Mouse (Mus musculus) embryonic facial prominence, embryonic 15.5 days (tissue): Measurements from ENCODE around the gene Nav2. TPM values are rescaled to one million over a fixed set of nuclear protein-coding genes. Genes with fewer than 3 reads are reported as not detected.

Experiments used
- ATAC-seq: fragments of 200-750 bp; cut with Nextera tagmentation; 2 replicates; pipeline ENCODE4 v1.8.0; 2017; ENCODE audit warnings: low read depth, moderate TSS enrichment; ENCODE audit not compliant: insufficient number of reproducible peaks, low FRiP score, low TSS enrichment
- H3K27ac ChIP-seq: fragments of 300-500 bp; sonication (generic); replicated peaks from 2 replicates; pipeline ENCODE4 v1.5.1; 2015; ENCODE audit warnings: mild to moderate bottlenecking, inconsistent platforms
- H3K27me3 ChIP-seq: fragments of 300-500 bp; sonication (generic); 2 replicates; pipeline ENCODE4 v1.6.1; 2015; ENCODE audit warnings: inconsistent platforms
- H3K36me3 ChIP-seq: fragments of 300-500 bp; sonication (generic); 2 replicates; pipeline ENCODE4 v1.6.1; 2015; ENCODE audit warnings: mild to moderate bottlenecking, inconsistent platforms
- H3K4me1 ChIP-seq: fragments of 300-500 bp; sonication (generic); 2 replicates; pipeline ENCODE4 v1.6.1; 2015; ENCODE audit warnings: inconsistent platforms
- H3K4me2 ChIP-seq: fragments of 300-500 bp; sonication (generic); replicated peaks from 2 replicates; pipeline ENCODE4 v1.6.1; 2015; ENCODE audit warnings: mild to moderate bottlenecking, inconsistent platforms
- H3K4me3 ChIP-seq: fragments of 300-500 bp; sonication (generic); replicated peaks from 2 replicates; pipeline ENCODE4 v1.5.1; 2015; ENCODE audit warnings: mild to moderate bottlenecking, inconsistent platforms
- H3K9ac ChIP-seq: fragments of 300-500 bp; sonication (generic); 2 replicates; pipeline ENCODE4 v1.6.1; 2015; ENCODE audit warnings: inconsistent platforms
- H3K9me3 ChIP-seq: fragments of 300-500 bp; sonication (generic); replicated peaks from 2 replicates; pipeline ENCODE4 v1.6.1; 2016; ENCODE audit warnings: inconsistent platforms
- WGBS: fragments of 180-500 bp; shearing (Covaris S2); methylation state at CpG from one replicate; pipeline ENCODE4 v1.1.7; 2015; 5-methylcytosine and 5-hydroxymethylcytosine counted together
- polyA plus RNA-seq: library from polyadenylated mRNA; unstranded; fragments of >200 nt; fragmentation: Nextera tagmentation; extraction: Ambion mirVana; gene quantifications from 2 replicates; pipeline ENCODE4 v1.2.1, GENCODE M21; 2015

The Nav2 gene
- polyA plus RNA-seq, 1 experiment from 2014 or later: 23.4 TPM

- ATAC-seq: no peak
- Histone ChIP-seq H3K27ac (no peak overlapping the region), H3K36me3 (no peaks in the 10 kb centered on the region), H3K4me2 (no peak overlapping the region), H3K9me3 (no peaks in the 10 kb centered on the region), H3K4me3 (no peak overlapping the region), H3K27me3 (no peaks in the 10 kb centered on the region), H3K9ac (no peak overlapping the region), H3K4me1 (no peaks in the 10 kb centered on the region; the same call in 1 of the 2 replicates)
- 79% methylated on average over 5 of the region's 5 CpGs for WGBS
These were observed 520.4 kb downstream of the Nav2 start for GRCm38 (mm10) chr7:49428947-49429346.

- no peaks in the 10 kb centered on the region for H3K27me3 ChIP-seq
- H3K36me3 ChIP-seq: no peaks in the 10 kb centered on the region
- no peak overlapping the region for H3K9ac ChIP-seq
- no peak overlapping the region for H3K4me2 ChIP-seq
- no peaks in the 10 kb centered on the region for H3K9me3 ChIP-seq
- 74% methylated on average over 7 of the region's 7 CpGs for whole genome bisulfite sequencing
- 0 out of 2 replicates have a peak, but pooled peaks have one; percentile 21 for ATAC-seq
- H3K4me1 ChIP-seq: no peaks in the 10 kb centered on the region; the same call in 1 of the 2 replicates
- H3K4me3 ChIP-seq: no peak overlapping the region
- H3K27ac ChIP-seq: no peak overlapping the region
These were observed 522.3 kb downstream of the Nav2 start for GRCm38 (mm10) chr7:49430808-49431207.

- Histone ChIP-seq H3K36me3 (no peaks in the 10 kb centered on the region), H3K4me3 (no peak overlapping the region), H3K27ac (no peak overlapping the region), H3K4me1 (peaks cover 13% of the 10 kb centered on the region), H3K9ac (no peak overlapping the region), H3K9me3 (no peaks in the 10 kb centered on the region), H3K27me3 (no peaks in the 10 kb centered on the region), H3K4me2 (no peak overlapping the region)
- ATAC-seq: no peak
These were observed 525.4 kb downstream of the Nav2 start for GRCm38 (mm10) chr7:49433945-49434344.

GRCm38 (mm10) chr7:49436492-49436891 is 528.0 kb downstream of the Nav2 start:
- Histone ChIP-seq H3K27me3 (no peaks in the 10 kb centered on the region), H3K36me3 (no peaks in the 10 kb centered on the region), H3K4me3 (no peak overlapping the region), H3K9me3 (no peaks in the 10 kb centered on the region), H3K4me2 (no peak overlapping the region), H3K4me1 (peaks cover 15% of the 10 kb centered on the region), H3K9ac (no peak overlapping the region), H3K27ac (no peak overlapping the region)
- WGBS: 68% methylated on average over 7 of the region's 7 CpGs
- no peak for ATAC-seq

- peak; percentile 49; the same call in 1 of the 2 replicates for ATAC-seq
These were observed 529.4 kb downstream of the Nav2 start for GRCm38 (mm10) chr7:49437901-49438300.

GRCm38 (mm10) chr7:49439136-49439535 is 530.6 kb downstream of the Nav2 start:
- no peak for ATAC-seq
- Histone ChIP-seq H3K27ac (0 out of 2 replicates have a peak overlapping the region, but pooled peaks have one; percentile 59), H3K4me3 (no peak overlapping the region), H3K4me2 (no peak overlapping the region), H3K9me3 (no peaks in the 10 kb centered on the region), H3K36me3 (no peaks in the 10 kb centered on the region), H3K9ac (no peak overlapping the region), H3K27me3 (no peaks in the 10 kb centered on the region), H3K4me1 (peaks cover 34% of the 10 kb centered on the region)
- 65% methylated on average over 2 of the region's 2 CpGs for WGBS

More at GRCm38 (mm10) chr7:49437901-49438300, 529.4 kb downstream of the Nav2 start:
- H3K36me3 ChIP-seq: no peaks in the 10 kb centered on the region
- H3K4me1 ChIP-seq: peaks cover 29% of the 10 kb centered on the region
- H3K27ac ChIP-seq: peak overlapping the region; percentile 59
- no peak overlapping the region for H3K4me3 ChIP-seq
- no peak overlapping the region for H3K4me2 ChIP-seq
- 7% methylated on average over 11 of the region's 11 CpGs for WGBS
- H3K9me3 ChIP-seq: no peaks in the 10 kb centered on the region
- H3K27me3 ChIP-seq: no peaks in the 10 kb centered on the region
- no peak overlapping the region for H3K9ac ChIP-seq

GRCm38 (mm10) chr7:49440333-49440969 is 531.9 kb downstream of the Nav2 start:
- H3K9me3 ChIP-seq: no peaks in the 10 kb centered on the region
- ATAC-seq: no peak
- no peaks in the 10 kb centered on the region for H3K27me3 ChIP-seq
- H3K4me3 ChIP-seq: no peak overlapping the region
- no peak overlapping the region for H3K4me2 ChIP-seq
- H3K4me1 ChIP-seq: peaks cover 34% of the 10 kb centered on the region
- H3K9ac ChIP-seq: no peak overlapping the region
- no peaks in the 10 kb centered on the region for H3K36me3 ChIP-seq
- 79% methylated on average over 14 of the region's 14 CpGs for WGBS
- H3K27ac ChIP-seq: no peak overlapping the region

- 16% methylated on average over 8 of the region's 8 CpGs for WGBS
- no peak overlapping the region for H3K4me2 ChIP-seq
- no peaks in the 10 kb centered on the region for H3K27me3 ChIP-seq
- 0 out of 2 replicates have a peak overlapping the region, but pooled peaks have one; percentile 22 for H3K27ac ChIP-seq
- ATAC-seq: no peak
- H3K9ac ChIP-seq: no peak overlapping the region
- H3K4me1 ChIP-seq: peaks cover 34% of the 10 kb centered on the region
- H3K36me3 ChIP-seq: no peaks in the 10 kb centered on the region
- H3K4me3 ChIP-seq: no peak overlapping the region
- H3K9me3 ChIP-seq: no peaks in the 10 kb centered on the region
These were observed 533.7 kb downstream of the Nav2 start for GRCm38 (mm10) chr7:49442174-49442573.

- no peak overlapping the region for H3K9ac ChIP-seq
- 62% methylated on average over 3 of the region's 3 CpGs for WGBS
- H3K9me3 ChIP-seq: no peaks in the 10 kb centered on the region
- no peak overlapping the region for H3K4me2 ChIP-seq
- no peak overlapping the region for H3K4me3 ChIP-seq
- H3K36me3 ChIP-seq: no peaks in the 10 kb centered on the region
- peaks cover 31% of the 10 kb centered on the region for H3K4me1 ChIP-seq
- H3K27me3 ChIP-seq: 0 out of 2 replicates have a peak, but pooled peaks cover 3% of the 10 kb centered on the region
- no peak overlapping the region for H3K27ac ChIP-seq
- ATAC-seq: no peak
These were observed 540.1 kb downstream of the Nav2 start for GRCm38 (mm10) chr7:49448580-49448979.

- Histone ChIP-seq H3K4me3 (peak overlapping the region; percentile 19), H3K4me1 (peaks cover 31% of the 10 kb centered on the region), H3K27ac (peak overlapping the region; percentile 67), H3K27me3 (0 out of 2 replicates have a peak, but pooled peaks cover 3% of the 10 kb centered on the region), H3K36me3 (no peaks in the 10 kb centered on the region; the same call in 1 of the 2 replicates), H3K9me3 (no peaks in the 10 kb centered on the region), H3K9ac (no peak overlapping the region), H3K4me2 (peak overlapping the region; percentile 47)
- 7% methylated on average over 22 of the region's 22 CpGs for WGBS
- peak; percentile 74 for ATAC-seq
These were observed 542.0 kb downstream of the Nav2 start for GRCm38 (mm10) chr7:49450261-49451141.

- 65% methylated on average over 10 of the region's 10 CpGs for WGBS
- no peak for ATAC-seq
- peak overlapping the region; percentile 67; the same call in 1 of the 2 replicates for H3K27ac ChIP-seq
- no peak overlapping the region for H3K9ac ChIP-seq
- no peaks in the 10 kb centered on the region; the same call in 1 of the 2 replicates for H3K36me3 ChIP-seq
- no peaks in the 10 kb centered on the region for H3K9me3 ChIP-seq
- peaks cover 31% of the 10 kb centered on the region for H3K4me1 ChIP-seq
- H3K4me3 ChIP-seq: peak overlapping the region; percentile 19
- peak overlapping the region; percentile 47 for H3K4me2 ChIP-seq
- H3K27me3 ChIP-seq: 0 out of 2 replicates have a peak, but pooled peaks cover 3% of the 10 kb centered on the region
These were observed 542.7 kb downstream of the Nav2 start for GRCm38 (mm10) chr7:49451240-49451639.
